Mouse (Mus musculus) heart, adult 9 months (tissue): Measurements from ENCODE around the gene Sumo1.
"Not testable (repeated sequence)": the region's sequence is repeated elsewhere in the genome, so short reads cannot be mapped to it uniquely, and the experiment has no call there.

Source experiments
- DNase-seq, 2 experiments: peaks; one replicate each; pipeline ENCODE4 v3.0.0; 2022; ENCODE audit warnings: low spot score in 2 of 2

The Sumo1 gene

GRCm38 (mm10) chr1:59636349-59636748 is 34.3 kb downstream of the Sumo1 start:
- no peak for DNase-seq

DNA sequence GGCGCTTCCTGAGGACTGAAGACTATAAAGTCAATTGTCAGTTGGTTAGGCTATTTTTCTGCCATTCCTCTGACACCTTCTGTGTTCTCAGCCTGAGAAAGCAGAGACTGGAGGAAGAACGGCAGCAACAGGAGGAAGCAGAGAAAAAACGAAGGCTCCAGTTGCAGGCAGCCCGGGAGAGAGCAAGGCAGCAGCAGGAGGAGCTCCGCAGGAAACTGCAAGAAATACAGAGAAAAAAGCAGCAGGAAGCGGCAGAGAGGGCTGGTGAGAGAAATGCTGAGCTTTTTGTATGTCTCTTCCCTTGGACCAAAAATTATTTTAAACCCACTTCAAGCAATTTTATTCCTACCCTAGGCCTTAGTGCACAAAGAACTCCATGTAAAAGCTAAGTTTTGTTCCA is 37.6 kb downstream of the Sumo1 start:
- no peak for DNase-seq

- DNase-seq = no peak
These were observed 38.5 kb downstream of the Sumo1 start for GRCm38 (mm10) chr1:59631986-59632659.

GRCm38 (mm10) chr1:59630356-59630755 is 40.3 kb downstream of the Sumo1 start:
- not testable (repeated sequence) for DNase-seq

- no peak for DNase-seq
These were observed 41.4 kb downstream of the Sumo1 start for GRCm38 (mm10) chr1:59629194-59629593.

DNA sequence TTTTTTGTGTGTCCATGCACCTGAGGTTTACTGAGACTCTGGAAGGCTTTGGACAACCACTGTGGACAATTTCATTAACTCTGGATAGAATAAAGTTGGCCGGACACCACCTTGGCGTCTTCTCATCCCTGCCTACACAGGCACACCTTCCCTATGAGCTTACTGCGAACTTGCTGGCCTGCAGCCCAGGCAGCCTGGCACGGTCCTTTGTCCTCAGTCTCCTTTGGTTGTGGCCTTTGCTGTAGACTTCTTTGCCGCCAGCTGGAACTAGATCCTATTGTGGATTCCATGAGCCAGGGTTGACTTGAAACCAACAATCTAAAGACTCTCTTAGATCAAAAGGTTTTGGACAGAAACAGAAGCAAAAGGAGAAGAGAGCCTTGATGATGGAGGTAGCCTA is 45.2 kb downstream of the Sumo1 start:
- peak in 1 of 2 experiments; percentile 41 for DNase-seq

- peak; percentile 28 to 63 for DNase-seq
These were observed 47.2 kb downstream of the Sumo1 start for GRCm38 (mm10) chr1:59623325-59624017.

- DNase-seq = no peak
These were observed 51.4 kb downstream of the Sumo1 start for GRCm38 (mm10) chr1:59619201-59619600.

- no peak for DNase-seq
These were observed 55.6 kb downstream of the Sumo1 start for GRCm38 (mm10) chr1:59615021-59615420.

- DNase-seq = no peak
These were observed 56.8 kb downstream of the Sumo1 start for GRCm38 (mm10) chr1:59613795-59614194.

- no peak for DNase-seq
These were observed 59.7 kb downstream of the Sumo1 start for GRCm38 (mm10) chr1:59610929-59611328.

GRCm38 (mm10) chr1:59609896-59610295 is 60.7 kb downstream of the Sumo1 start:
- DNase-seq = peak in 1 of 2 experiments; percentile 27

GRCm38 (mm10) chr1:59609458-59609857 is 61.2 kb downstream of the Sumo1 start:
- DNase-seq = no peak

GRCm38 (mm10) chr1:59608920-59609319 is 61.7 kb downstream of the Sumo1 start:
- no peak for DNase-seq

DNA sequence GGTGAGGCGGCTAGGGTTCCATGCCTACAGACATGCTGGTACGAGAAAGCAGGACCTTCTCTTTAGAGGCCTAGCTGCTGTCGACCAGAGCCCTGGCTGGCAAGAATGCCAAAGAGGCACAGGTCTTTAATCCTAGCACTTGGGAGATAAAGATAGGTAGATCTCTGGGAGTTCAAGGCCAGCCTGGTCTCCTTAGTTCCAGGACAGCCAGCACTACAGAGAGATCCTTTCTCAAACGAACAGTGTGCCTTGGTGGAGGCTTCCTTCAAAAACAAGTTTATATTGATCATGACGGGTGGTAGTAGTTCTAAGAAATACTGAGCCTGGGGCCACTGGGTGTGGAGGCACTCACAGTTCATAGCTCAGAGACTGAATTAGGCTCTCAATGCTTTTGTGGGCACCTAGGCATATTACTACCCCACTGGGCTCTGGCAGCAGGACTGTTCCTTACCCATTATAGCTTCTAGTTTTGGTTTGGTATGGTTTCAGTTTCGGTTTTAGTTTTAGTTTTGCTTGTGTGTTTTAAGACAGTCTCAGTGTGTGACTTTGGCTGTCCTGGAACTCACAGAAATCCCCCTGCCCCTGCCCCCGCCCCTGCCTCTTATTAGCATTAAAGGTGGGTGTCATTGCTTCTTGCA is 62.4 kb downstream of the Sumo1 start:
- DNase-seq = no peak

- no peak for DNase-seq
These were observed 63.6 kb downstream of the Sumo1 start for GRCm38 (mm10) chr1:59607071-59607470.

- DNase-seq = no peak
These were observed 64.2 kb downstream of the Sumo1 start for GRCm38 (mm10) chr1:59606479-59606878.

- no peak for DNase-seq
These were observed 66.7 kb downstream of the Sumo1 start for GRCm38 (mm10) chr1:59603893-59604292.

GRCm38 (mm10) chr1:59603417-59603712 is 67.3 kb downstream of the Sumo1 start:
- no peak for DNase-seq

- DNase-seq = no peak
These were observed 67.9 kb downstream of the Sumo1 start for GRCm38 (mm10) chr1:59602531-59603416.

GRCm38 (mm10) chr1:59595609-59596008 is 75.0 kb downstream of the Sumo1 start:
- no peak for DNase-seq
